Mouse (Mus musculus): Measurements from ENCODE around the gene Rasal1. TPM values are rescaled to one million over a fixed set of nuclear protein-coding genes. Genes with fewer than 3 reads are reported as not detected.
A peak's percentile ranks its signal among the peaks of the same experiment; 100 is the strongest.

Gene Rasal1
- polyA plus RNA-seq, 1 experiment from 2014 or later = 0.48 TPM

DNA sequence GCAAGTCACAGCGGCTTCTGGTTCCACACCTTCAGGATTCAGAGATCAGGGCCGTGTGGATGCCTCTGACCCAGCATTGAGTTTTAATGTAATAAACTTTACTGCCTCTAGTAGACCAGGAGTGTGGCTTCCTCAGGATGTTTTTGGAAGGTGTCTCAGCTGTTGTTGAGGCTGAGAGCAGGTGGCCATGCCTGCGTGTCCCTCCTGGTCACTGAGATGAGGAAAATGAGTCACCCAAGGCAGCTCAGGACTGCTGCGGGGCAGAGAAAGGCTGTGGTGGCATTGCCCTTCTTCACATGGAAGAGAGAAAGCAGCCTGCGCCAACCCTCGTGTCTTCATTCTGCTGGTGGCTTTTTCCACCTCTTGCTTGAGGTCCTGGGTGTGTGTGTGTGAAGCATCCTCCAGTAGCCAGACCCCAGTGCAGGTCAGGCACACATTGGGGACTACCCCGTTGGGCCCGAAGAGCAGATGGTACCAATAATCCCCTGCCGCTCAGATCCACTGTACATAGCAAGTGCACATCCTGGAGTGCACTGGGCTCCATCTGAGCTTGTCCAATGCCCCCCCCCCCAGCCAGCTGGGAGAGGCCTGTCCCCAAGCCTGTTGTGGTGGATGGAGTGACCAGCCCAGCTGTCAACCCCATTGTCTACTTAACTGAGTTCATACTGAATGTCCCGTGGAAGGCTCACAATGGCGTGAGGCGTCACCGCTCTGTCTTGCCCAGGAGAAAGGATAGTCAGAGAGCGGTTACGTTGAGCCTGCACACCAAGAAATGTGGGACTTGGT lies 20.9 kb upstream of the Rasal1 start:
- DNase-seq (ENCODE audit: low spot score) (no peak), ATAC-seq (ENCODE audit: insufficient number of reproducible peaks, low FRiP score, low TSS enrichment, low read depth) (no peak)
- WGBS = 91% methylated on average over 15 of the region's 15 CpGs
- Histone ChIP-seq H3K36me3 (ENCODE audit: control insufficient read depth, insufficient read depth, low read length) (peaks cover 20% of the 10 kb centered on the region), H3K27ac (replicated peaks; ENCODE audit: low read depth, low read length) (no peak overlapping the region), H3K27me3 (ENCODE audit: control insufficient read depth, insufficient read depth, low read length) (no peaks in the 10 kb centered on the region; the same call in 1 of the 2 replicates), H3K9ac (ENCODE audit: low read length) (no peak overlapping the region), H3K4me1 (ENCODE audit: control insufficient read depth, insufficient read depth, low read length) (no peaks in the 10 kb centered on the region), H3K4me2 (ENCODE audit: low read depth, severe bottlenecking) (no peak overlapping the region), H3K9me3 (ENCODE audit: control insufficient read depth, low read length) (no peaks in the 10 kb centered on the region), H3K4me3 (ENCODE audit: low read depth, low read length) (no peak overlapping the region)

DNA sequence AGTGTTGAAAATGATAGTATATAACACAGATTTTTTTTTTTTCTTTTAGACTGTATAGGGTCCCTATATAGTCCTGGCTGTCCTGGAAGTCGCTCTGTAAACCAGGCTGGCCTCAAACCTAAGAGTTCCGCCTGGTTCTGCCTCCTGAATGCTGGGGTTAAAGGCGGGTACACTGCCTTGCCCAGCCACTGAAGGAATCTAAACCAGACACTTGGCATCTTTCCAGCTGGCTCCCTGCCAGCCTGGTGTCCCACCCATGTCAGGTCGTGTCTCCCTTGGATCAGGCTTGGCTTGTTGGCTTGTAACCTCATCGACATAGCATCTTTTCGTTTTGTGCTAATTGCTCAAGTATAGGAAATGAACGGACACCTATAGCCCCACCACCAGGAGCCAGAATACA lies 20.0 kb upstream of the Rasal1 start:
- DNase-seq (ENCODE audit: low spot score) (no peak), ATAC-seq (ENCODE audit: insufficient number of reproducible peaks, low FRiP score, low TSS enrichment, low read depth) (no peak)
- Histone ChIP-seq H3K9ac (ENCODE audit: low read length) (no peak overlapping the region), H3K27ac (replicated peaks; ENCODE audit: low read depth, low read length) (no peak overlapping the region), H3K9me3 (ENCODE audit: control insufficient read depth, low read length) (no peaks in the 10 kb centered on the region), H3K4me3 (ENCODE audit: low read depth, low read length) (no peak overlapping the region), H3K36me3 (ENCODE audit: control insufficient read depth, insufficient read depth, low read length) (peaks cover 20% of the 10 kb centered on the region), H3K4me1 (ENCODE audit: control insufficient read depth, insufficient read depth, low read length) (no peaks in the 10 kb centered on the region), H3K27me3 (ENCODE audit: control insufficient read depth, insufficient read depth, low read length) (no peaks in the 10 kb centered on the region; the same call in 1 of the 2 replicates), H3K4me2 (ENCODE audit: low read depth, severe bottlenecking) (no peak overlapping the region)
- WGBS = 85% methylated on average over 7 of the region's 7 CpGs

DNA sequence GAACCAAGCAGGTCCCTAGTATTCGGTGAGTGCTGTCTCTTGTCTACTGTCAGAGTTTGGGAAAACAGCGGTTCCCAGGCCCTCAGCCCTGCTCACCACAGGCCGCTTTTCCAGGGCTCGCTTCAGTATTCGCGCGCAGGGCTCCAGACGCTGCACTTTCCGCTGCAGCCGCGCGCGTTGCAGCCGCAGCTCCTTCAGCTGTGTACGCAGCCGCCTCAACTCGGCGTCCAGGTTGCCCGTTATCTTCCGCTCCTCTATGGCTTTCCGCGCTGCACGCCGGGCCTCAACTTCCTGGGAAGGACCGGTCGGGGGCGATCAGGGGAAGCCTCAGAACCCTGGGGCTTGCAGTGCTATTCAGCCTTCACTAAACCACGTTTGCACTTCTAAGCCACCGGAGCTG lies 17.5 kb upstream of the Rasal1 start:
- DNase-seq (ENCODE audit: low spot score) (no peak), ATAC-seq (ENCODE audit: insufficient number of reproducible peaks, low FRiP score, low TSS enrichment, low read depth) (no peak)
- Histone ChIP-seq H3K4me1 (ENCODE audit: control insufficient read depth, insufficient read depth, low read length) (no peaks in the 10 kb centered on the region), H3K4me2 (ENCODE audit: low read depth, severe bottlenecking) (peak overlapping the region; percentile 27; the same call in 1 of the 2 replicates), H3K4me3 (ENCODE audit: low read depth, low read length) (no peak overlapping the region), H3K36me3 (ENCODE audit: control insufficient read depth, insufficient read depth, low read length) (peaks cover 10% of the 10 kb centered on the region; the same call in 1 of the 2 replicates), H3K27ac (replicated peaks; ENCODE audit: low read depth, low read length) (no peak overlapping the region), H3K27me3 (ENCODE audit: control insufficient read depth, insufficient read depth, low read length) (no peaks in the 10 kb centered on the region; the same call in 1 of the 2 replicates), H3K9ac (ENCODE audit: low read length) (0 out of 2 replicates have a peak overlapping the region, but pooled peaks have one; percentile 23), H3K9me3 (ENCODE audit: control insufficient read depth, low read length) (no peaks in the 10 kb centered on the region)
- WGBS = 9% methylated on average over 29 of the region's 29 CpGs

DNA sequence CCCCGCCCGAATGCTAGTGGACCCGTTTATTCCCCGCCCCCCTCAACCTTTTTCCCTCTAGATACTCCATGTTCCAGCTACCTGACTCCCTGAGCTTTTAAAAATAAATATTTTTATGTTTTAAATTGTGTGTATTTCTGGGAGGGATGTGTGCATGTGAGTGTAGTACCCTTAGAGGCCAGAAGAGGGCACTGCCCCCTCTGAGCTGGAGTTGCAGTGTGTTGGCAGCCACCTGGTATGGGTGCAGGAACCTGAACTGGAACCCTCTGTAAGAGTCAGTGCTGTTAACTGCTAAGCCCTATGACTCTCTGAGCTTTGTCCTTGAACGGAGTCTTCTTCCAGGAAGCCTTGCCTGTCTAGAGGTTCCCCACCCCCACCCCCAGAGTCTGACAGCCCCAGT lies 16.7 kb upstream of the Rasal1 start:
- Histone ChIP-seq H3K9me3 (ENCODE audit: control insufficient read depth, low read length) (no peaks in the 10 kb centered on the region), H3K9ac (ENCODE audit: low read length) (no peak overlapping the region), H3K4me2 (ENCODE audit: low read depth, severe bottlenecking) (no peak overlapping the region), H3K4me3 (ENCODE audit: low read depth, low read length) (no peak overlapping the region), H3K36me3 (ENCODE audit: control insufficient read depth, insufficient read depth, low read length) (peaks cover 6% of the 10 kb centered on the region; the same call in 1 of the 2 replicates), H3K27ac (replicated peaks; ENCODE audit: low read depth, low read length) (no peak overlapping the region), H3K27me3 (ENCODE audit: control insufficient read depth, insufficient read depth, low read length) (no peaks in the 10 kb centered on the region; the same call in 1 of the 2 replicates), H3K4me1 (ENCODE audit: control insufficient read depth, insufficient read depth, low read length) (no peaks in the 10 kb centered on the region)
- WGBS = 84% methylated on average over 5 of the region's 5 CpGs
- DNase-seq (ENCODE audit: low spot score) (no peak), ATAC-seq (ENCODE audit: insufficient number of reproducible peaks, low FRiP score, low TSS enrichment, low read depth) (no peak)

DNA sequence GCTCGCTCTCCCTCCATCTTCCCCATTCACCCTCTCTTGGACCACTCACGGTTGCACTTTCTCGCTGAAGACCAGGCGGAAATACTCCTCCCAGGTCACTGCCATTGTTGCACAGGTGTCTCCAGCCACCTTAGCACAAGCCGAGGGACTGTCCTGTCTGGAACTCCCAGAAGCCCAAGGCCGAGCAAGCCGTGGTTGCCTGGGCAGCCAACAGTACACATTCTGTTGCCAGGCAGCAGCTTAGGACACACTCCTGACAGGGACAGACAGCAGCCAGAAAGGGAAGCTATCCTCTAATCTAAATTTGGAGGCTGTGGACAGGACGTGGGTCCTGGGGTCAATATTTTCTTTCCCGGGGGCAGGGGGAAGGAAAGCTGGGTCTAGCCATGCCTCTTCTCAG lies 14.5 kb upstream of the Rasal1 start, which contains the start of gene Cfap73:
TSS of gene Cfap73 (minus strand) at position 105 of the 400 bp plus-strand sequence.
- WGBS = 63% methylated on average over 9 of the region's 9 CpGs
- no peak for ATAC-seq (ENCODE audit: insufficient number of reproducible peaks, low FRiP score, low TSS enrichment, low read depth)
- Histone ChIP-seq H3K9me3 (ENCODE audit: control insufficient read depth, low read length) (no peaks in the 10 kb centered on the region), H3K4me3 (ENCODE audit: low read depth, low read length) (no peak within 1 kb of the TSS), H3K27me3 (ENCODE audit: control insufficient read depth, insufficient read depth, low read length) (no peaks in the 10 kb centered on the region; the same call in 1 of the 2 replicates), H3K4me2 (ENCODE audit: low read depth, severe bottlenecking) (no peak within 1 kb of the TSS), H3K4me1 (ENCODE audit: control insufficient read depth, insufficient read depth, low read length) (no peaks in the 10 kb centered on the region), H3K9ac (ENCODE audit: low read length) (no peak within 1 kb of the TSS), H3K27ac (replicated peaks; ENCODE audit: low read depth, low read length) (no peak within 1 kb of the TSS), H3K36me3 (ENCODE audit: control insufficient read depth, insufficient read depth, low read length) (no peaks in the 10 kb centered on the region)
- DNase-seq (ENCODE audit: low spot score) = no peak

DNA sequence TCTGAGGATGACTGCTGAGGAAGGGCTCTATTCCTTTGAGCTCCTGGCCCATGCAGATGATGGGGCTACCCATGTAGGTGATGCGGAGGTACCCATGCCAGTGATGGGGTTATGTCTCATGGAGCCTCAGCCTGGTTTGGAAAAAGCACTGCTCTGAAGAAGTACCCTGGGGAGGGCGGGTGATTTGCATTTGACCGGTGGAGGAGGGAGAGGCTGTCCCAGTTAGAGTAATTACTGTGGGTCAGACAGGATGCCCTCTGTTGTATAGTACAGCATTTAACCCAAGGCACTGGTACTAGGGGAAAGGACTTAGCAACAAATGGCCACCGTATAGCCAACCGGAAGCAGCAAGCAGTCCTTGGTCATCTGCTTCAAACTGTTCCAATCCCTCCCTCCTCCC lies 13.8 kb upstream of the Rasal1 start:
- DNase-seq (ENCODE audit: low spot score) (no peak), ATAC-seq (ENCODE audit: insufficient number of reproducible peaks, low FRiP score, low TSS enrichment, low read depth) (no peak)
- no peak overlapping the region for H3K4me2 ChIP-seq (ENCODE audit: low read depth, severe bottlenecking)
- 35% methylated on average over 5 of the region's 5 CpGs for WGBS
- H3K27ac ChIP-seq (replicated peaks; ENCODE audit: low read depth, low read length) = no peak overlapping the region
- no peak overlapping the region for H3K9ac ChIP-seq (ENCODE audit: low read length)
- H3K4me1 ChIP-seq (ENCODE audit: control insufficient read depth, insufficient read depth, low read length) = no peaks in the 10 kb centered on the region
- H3K4me3 ChIP-seq (ENCODE audit: low read depth, low read length) = no peak overlapping the region
- H3K9me3 ChIP-seq (ENCODE audit: control insufficient read depth, low read length) = no peaks in the 10 kb centered on the region
- H3K27me3 ChIP-seq (ENCODE audit: control insufficient read depth, insufficient read depth, low read length) = no peaks in the 10 kb centered on the region; the same call in 1 of the 2 replicates
- no peaks in the 10 kb centered on the region for H3K36me3 ChIP-seq (ENCODE audit: control insufficient read depth, insufficient read depth, low read length)

DNA sequence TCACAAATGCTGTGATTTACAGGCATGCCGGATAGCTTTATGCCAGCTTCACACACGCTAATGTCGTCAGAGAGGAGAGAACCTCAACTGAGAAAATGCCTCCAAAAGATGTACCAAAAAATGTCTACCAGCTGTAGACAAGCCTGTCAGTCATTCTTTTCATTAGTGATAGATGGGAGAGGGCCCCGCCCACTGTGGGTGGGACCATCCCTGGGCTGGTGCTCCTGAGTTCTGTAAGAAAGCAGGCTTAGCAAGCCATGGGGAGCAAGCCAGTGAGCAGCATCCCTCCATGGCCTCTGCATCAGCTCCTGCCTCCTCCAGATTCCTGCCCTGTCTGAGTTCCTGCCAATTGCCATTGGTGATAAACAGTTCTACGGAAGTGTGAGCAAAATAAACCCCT lies 13.0 kb upstream of the Rasal1 start:
- H3K4me3 ChIP-seq (ENCODE audit: low read depth, low read length) = no peak overlapping the region
- no peak overlapping the region for H3K9ac ChIP-seq (ENCODE audit: low read length)
- no peak overlapping the region for H3K4me2 ChIP-seq (ENCODE audit: low read depth, severe bottlenecking)
- no peaks in the 10 kb centered on the region for H3K36me3 ChIP-seq (ENCODE audit: control insufficient read depth, insufficient read depth, low read length)
- H3K27ac ChIP-seq (replicated peaks; ENCODE audit: low read depth, low read length) = no peak overlapping the region
- H3K27me3 ChIP-seq (ENCODE audit: control insufficient read depth, insufficient read depth, low read length) = no peaks in the 10 kb centered on the region; the same call in 1 of the 2 replicates
- DNase-seq (ENCODE audit: low spot score) (no peak), ATAC-seq (ENCODE audit: insufficient number of reproducible peaks, low FRiP score, low TSS enrichment, low read depth) (no peak)
- H3K9me3 ChIP-seq (ENCODE audit: control insufficient read depth, low read length) = no peaks in the 10 kb centered on the region
- H3K4me1 ChIP-seq (ENCODE audit: control insufficient read depth, insufficient read depth, low read length) = no peaks in the 10 kb centered on the region
- 84% methylated on average over 5 of the region's 5 CpGs for WGBS

DNA sequence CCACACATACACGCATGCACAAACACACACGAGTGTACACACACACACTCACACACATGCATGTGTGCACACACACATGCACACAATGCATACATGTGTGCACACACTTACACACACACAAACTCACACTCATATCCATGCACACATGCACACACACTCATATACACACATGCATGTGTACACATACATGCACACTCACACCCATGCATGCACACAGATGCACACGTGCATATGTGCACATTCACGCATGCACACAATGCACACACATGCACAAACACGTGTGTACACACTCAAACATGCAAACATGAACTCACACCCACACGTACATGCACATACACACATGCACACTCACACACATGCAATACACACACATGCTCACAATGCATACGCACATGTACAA lies 8.5 kb upstream of the Rasal1 start:
- no peak for ATAC-seq (ENCODE audit: insufficient number of reproducible peaks, low FRiP score, low TSS enrichment, low read depth)
- Histone ChIP-seq H3K27me3 (ENCODE audit: control insufficient read depth, insufficient read depth, low read length) (no peaks in the 10 kb centered on the region), H3K9ac (ENCODE audit: low read length) (no peak overlapping the region), H3K4me2 (ENCODE audit: low read depth, severe bottlenecking) (no peak overlapping the region), H3K4me3 (ENCODE audit: low read depth, low read length) (no peak overlapping the region), H3K4me1 (ENCODE audit: control insufficient read depth, insufficient read depth, low read length) (no peaks in the 10 kb centered on the region), H3K27ac (replicated peaks; ENCODE audit: low read depth, low read length) (no peak overlapping the region), H3K9me3 (ENCODE audit: control insufficient read depth, low read length) (no peaks in the 10 kb centered on the region), H3K36me3 (ENCODE audit: control insufficient read depth, insufficient read depth, low read length) (no peaks in the 10 kb centered on the region)
- WGBS = 92% methylated on average over 7 of the region's 7 CpGs
- DNase-seq (ENCODE audit: low spot score) = no peak

Data from limb, embryonic 11.5 days (tissue).